Mouse (Mus musculus): ENCODE data around the gene Insl5. TPM values are rescaled to one million over a fixed set of nuclear protein-coding genes. Genes with fewer than 3 reads are reported as not detected.

Gene Insl5
- total RNA-seq, 4 experiments from 2014 or later: not detected

GRCm38 (mm10) chr4:102990595-102991340, 35.9 kb downstream of the Insl5 start:
- no peak for DNase-seq (ENCODE audit: low spot score in 2 of 2)

- DNase-seq (ENCODE audit: low spot score in 2 of 2): no peak
Measured at GRCm38 (mm10) chr4:102990016-102990415, 36.6 kb downstream of the Insl5 start.

- DNase-seq (ENCODE audit: low spot score in 2 of 2): no peak
Measured at GRCm38 (mm10) chr4:102989391-102989790, 37.3 kb downstream of the Insl5 start.

- no peak for DNase-seq (ENCODE audit: low spot score in 2 of 2)
Measured at GRCm38 (mm10) chr4:102988526-102988925, 38.1 kb downstream of the Insl5 start.

- no peak for DNase-seq (ENCODE audit: low spot score in 2 of 2)
Measured at GRCm38 (mm10) chr4:102987756-102988155, 38.9 kb downstream of the Insl5 start.

GRCm38 (mm10) chr4:102987325-102987724, 39.3 kb downstream of the Insl5 start:
- DNase-seq (ENCODE audit: low spot score in 2 of 2): no peak

GRCm38 (mm10) chr4:102986917-102987316, 39.7 kb downstream of the Insl5 start:
- DNase-seq (ENCODE audit: low spot score in 2 of 2): no peak

GRCm38 (mm10) chr4:102986173-102986572, 40.5 kb downstream of the Insl5 start:
- DNase-seq (ENCODE audit: low spot score in 2 of 2): no peak

GRCm38 (mm10) chr4:102981709-102982108, 44.9 kb downstream of the Insl5 start:
- no peak for DNase-seq (ENCODE audit: low spot score in 2 of 2)

GRCm38 (mm10) chr4:102979385-102979784, 47.3 kb downstream of the Insl5 start:
- no peak for DNase-seq (ENCODE audit: low spot score in 2 of 2)

- DNase-seq (ENCODE audit: low spot score in 2 of 2): no peak
Measured at GRCm38 (mm10) chr4:102978440-102978839, 48.2 kb downstream of the Insl5 start, which contains the start of gene Tctex1d1. Gene Tctex1d1 (plus strand): TSS chr4:102978606.

GRCm38 (mm10) chr4:102977778-102978321, 48.8 kb downstream of the Insl5 start:
- no peak for DNase-seq (ENCODE audit: low spot score in 2 of 2)

- no peak for DNase-seq (ENCODE audit: low spot score in 2 of 2)
Measured at GRCm38 (mm10) chr4:102976290-102977275, 50.1 kb downstream of the Insl5 start.

GRCm38 (mm10) chr4:102974172-102974571, 52.5 kb downstream of the Insl5 start:
- DNase-seq (ENCODE audit: low spot score in 2 of 2): no peak

- no peak for DNase-seq (ENCODE audit: low spot score in 2 of 2)
Measured at GRCm38 (mm10) chr4:102972071-102972470, 54.6 kb downstream of the Insl5 start.

- no peak for DNase-seq (ENCODE audit: low spot score in 2 of 2)
Measured at GRCm38 (mm10) chr4:102971159-102971558, 55.5 kb downstream of the Insl5 start.

GRCm38 (mm10) chr4:102969599-102969998, 57.0 kb downstream of the Insl5 start:
- DNase-seq (ENCODE audit: low spot score in 2 of 2): no peak

Other genes with a start within 250 kb of the Insl5 start
- not detected for gene Tctex1d1, start 48.2 kb downstream of the Insl5 start, total RNA-seq (2022)
- 10 to 100 TPM; 15.2 to 21.0 (median 17.4) TPM for gene Mier1, start 87.5 kb upstream of the Insl5 start, total RNA-seq (2022)
- gene Wdr78, start 87.7 kb upstream of the Insl5 start, total RNA-seq (2022): under 1 TPM; 0.38 to 0.75 (median 0.47) TPM
- gene Slc35d1, start 188.3 kb upstream of the Insl5 start, total RNA-seq (2022): 1 to 10 TPM; 5.6 to 8.4 (median 6.9) TPM